Mouse (Mus musculus) retina, embryonic 14.5 days (tissue): ENCODE data around the gene Oas2.

ENCODE experiments used
- DNase-seq: peaks from one replicate; pipeline ENCODE4 v3.0.0-alpha.2; 2015; ENCODE audit warnings: low spot score

Oas2 gene

GRCm38 (mm10) chr5:120696057-120696743 lies 53.5 kb downstream of the Oas2 start:
- DNase-seq = no peak

- no peak for DNase-seq
Measured at GRCm38 (mm10) chr5:120694695-120695074, 55.0 kb downstream of the Oas2 start.

GRCm38 (mm10) chr5:120693931-120694694 lies 55.5 kb downstream of the Oas2 start:
- DNase-seq = no peak

GRCm38 (mm10) chr5:120692034-120692433 lies 57.6 kb downstream of the Oas2 start:
- no peak for DNase-seq

- no peak for DNase-seq
Measured at GRCm38 (mm10) chr5:120690417-120690816, 59.2 kb downstream of the Oas2 start.

GRCm38 (mm10) chr5:120688434-120688833 lies 61.2 kb downstream of the Oas2 start:
- no peak for DNase-seq

- DNase-seq = no peak
Measured at GRCm38 (mm10) chr5:120687897-120688296, 61.8 kb downstream of the Oas2 start.

GRCm38 (mm10) chr5:120687484-120687851 lies 62.2 kb downstream of the Oas2 start:
- DNase-seq = no peak

- no peak for DNase-seq
Measured at GRCm38 (mm10) chr5:120686749-120687483, 62.7 kb downstream of the Oas2 start.

- DNase-seq = no peak
Measured at GRCm38 (mm10) chr5:120685678-120686077, 64.0 kb downstream of the Oas2 start.

- DNase-seq = no peak
Measured at GRCm38 (mm10) chr5:120682982-120683771, 66.5 kb downstream of the Oas2 start.

GRCm38 (mm10) chr5:120680918-120681317 lies 68.7 kb downstream of the Oas2 start:
- no peak for DNase-seq
